Mouse (Mus musculus): Measurements from ENCODE around the gene Gna11. TPM values are rescaled to one million over a fixed set of nuclear protein-coding genes. Genes with fewer than 3 reads are reported as not detected.
A peak's percentile ranks its signal among the peaks of the same experiment; 100 is the strongest.

Gene Gna11
- total and polyA plus RNA-seq, 2 experiments from 2014 or later: 114 to 126 TPM

DNA sequence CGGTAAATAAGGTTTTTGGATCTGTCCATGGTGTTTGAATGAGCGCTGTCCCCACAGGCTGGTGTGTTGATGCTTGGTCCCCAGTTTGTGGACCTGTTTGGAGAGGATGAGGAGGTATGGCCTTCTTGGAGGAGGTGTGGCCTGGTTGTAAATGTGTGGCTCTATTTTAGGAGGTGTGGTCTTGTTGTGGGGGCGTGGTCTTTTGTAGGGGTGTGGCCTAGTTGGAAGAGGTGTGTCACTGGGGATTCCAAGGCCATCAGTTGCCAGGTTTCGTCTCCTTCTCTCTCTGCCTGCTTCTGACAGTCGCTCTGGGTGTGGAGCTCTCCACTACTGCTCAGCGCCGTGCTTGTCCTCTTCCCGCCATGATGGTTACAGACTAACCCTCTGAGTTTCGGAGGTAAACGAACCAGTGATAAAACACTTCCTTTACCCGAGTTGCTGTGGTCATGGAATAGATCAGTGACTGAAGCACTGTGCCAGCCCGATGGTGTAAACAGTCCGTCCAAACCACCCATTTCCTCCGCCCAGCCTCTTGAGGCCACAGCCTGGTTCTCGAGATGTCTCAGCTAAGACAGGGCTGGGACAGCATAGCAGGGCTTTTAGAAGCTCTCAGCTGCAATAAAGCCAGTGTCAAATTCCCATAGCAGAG is 39.9 kb downstream of the Gna11 start:
- no peak for ATAC-seq
- 83% methylated on average over 15 of the region's 15 CpGs for WGBS
- Histone ChIP-seq H3K4me1 (ENCODE audit: insufficient read depth) (no peaks in the 10 kb centered on the region), H3K27me3 (ENCODE audit: insufficient read depth, low read length) (peaks cover 2% of the 10 kb centered on the region), H3K9me3 (ENCODE audit: low read length) (no peaks in the 10 kb centered on the region), H3K9ac (no peak overlapping the region), H3K4me2 (ENCODE audit: low read depth) (no peak overlapping the region), H3K4me3 (ENCODE audit: low read depth, low read length) (no peak overlapping the region), H3K36me3 (ENCODE audit: insufficient read depth) (no peaks in the 10 kb centered on the region), H3K27ac (ENCODE audit: low read depth, low read length) (no peak overlapping the region)
- TF ChIP-seq CTCF (IDR thresholded peaks at IDR 0.05; ENCODE audit: low read depth): no peak
- no peak for DNase-seq

DNA sequence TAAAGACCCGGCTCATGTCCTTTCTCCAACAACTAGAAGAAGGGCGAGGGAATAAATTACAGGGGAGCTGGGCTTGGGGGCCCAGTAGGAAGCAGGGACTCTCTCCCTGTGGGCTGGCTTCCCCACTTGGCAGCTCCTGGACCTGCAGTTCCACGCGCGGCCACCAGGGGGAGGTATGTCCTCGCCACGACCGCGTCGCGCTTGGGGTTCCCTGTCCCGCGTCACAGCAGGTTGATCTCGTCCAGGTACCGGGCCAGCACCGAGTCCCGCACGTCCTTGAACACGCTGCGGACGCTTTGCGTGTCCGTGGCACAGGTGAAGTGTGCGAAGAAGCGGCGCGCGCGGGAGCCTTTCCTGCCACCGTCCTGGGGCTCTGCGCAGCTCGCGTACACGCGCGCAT is 42.3 kb downstream of the Gna11 start:
- Histone ChIP-seq H3K4me1 (ENCODE audit: insufficient read depth) (no peaks in the 10 kb centered on the region), H3K9me3 (ENCODE audit: low read length) (no peaks in the 10 kb centered on the region), H3K36me3 (ENCODE audit: insufficient read depth) (no peaks in the 10 kb centered on the region), H3K4me2 (ENCODE audit: low read depth) (peak overlapping the region; percentile 55), H3K27ac (ENCODE audit: low read depth, low read length) (no peak overlapping the region), H3K9ac (peak overlapping the region; percentile 45), H3K4me3 (ENCODE audit: low read depth, low read length) (peak overlapping the region; percentile 37), H3K27me3 (ENCODE audit: insufficient read depth, low read length) (peaks cover 2% of the 10 kb centered on the region)
- peak; percentile 100 for TF ChIP-seq CTCF (IDR thresholded peaks at IDR 0.05; ENCODE audit: low read depth)
- WGBS: 11% methylated on average over 36 of the region's 36 CpGs
- peak; percentile 74 for ATAC-seq
- peak; percentile 90 for DNase-seq

DNA sequence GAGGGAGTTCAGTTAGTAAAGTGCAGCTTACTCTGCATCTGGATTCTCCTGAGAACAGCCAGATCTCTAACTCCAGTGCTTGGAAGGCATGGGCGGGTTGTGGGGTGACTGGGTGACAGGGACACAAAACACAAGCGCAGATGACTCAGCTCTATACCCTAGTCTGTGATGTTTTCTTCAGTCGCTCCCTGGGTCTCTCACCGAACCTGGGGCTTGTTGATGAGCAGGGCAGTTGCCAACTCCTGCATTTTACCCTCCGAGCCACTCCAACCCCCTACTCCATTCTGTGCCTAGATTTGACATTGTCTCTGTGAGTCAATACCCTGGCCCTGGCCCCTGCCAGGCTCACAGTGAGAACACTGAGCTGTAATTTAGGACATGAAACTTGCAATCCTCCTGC is 43.1 kb downstream of the Gna11 start:
- Histone ChIP-seq H3K9ac (no peak overlapping the region), H3K4me1 (ENCODE audit: insufficient read depth) (0 out of 2 replicates have a peak, but pooled peaks cover 3% of the 10 kb centered on the region), H3K9me3 (ENCODE audit: low read length) (no peaks in the 10 kb centered on the region), H3K4me3 (ENCODE audit: low read depth, low read length) (no peak overlapping the region), H3K27ac (ENCODE audit: low read depth, low read length) (no peak overlapping the region), H3K27me3 (ENCODE audit: insufficient read depth, low read length) (peaks cover 2% of the 10 kb centered on the region), H3K4me2 (ENCODE audit: low read depth) (no peak overlapping the region), H3K36me3 (ENCODE audit: insufficient read depth) (no peaks in the 10 kb centered on the region)
- no peak for TF ChIP-seq CTCF (IDR thresholded peaks at IDR 0.05; ENCODE audit: low read depth)
- DNase-seq: no peak
- ATAC-seq: no peak
- WGBS: 84% methylated on average over 5 of the region's 5 CpGs

DNA sequence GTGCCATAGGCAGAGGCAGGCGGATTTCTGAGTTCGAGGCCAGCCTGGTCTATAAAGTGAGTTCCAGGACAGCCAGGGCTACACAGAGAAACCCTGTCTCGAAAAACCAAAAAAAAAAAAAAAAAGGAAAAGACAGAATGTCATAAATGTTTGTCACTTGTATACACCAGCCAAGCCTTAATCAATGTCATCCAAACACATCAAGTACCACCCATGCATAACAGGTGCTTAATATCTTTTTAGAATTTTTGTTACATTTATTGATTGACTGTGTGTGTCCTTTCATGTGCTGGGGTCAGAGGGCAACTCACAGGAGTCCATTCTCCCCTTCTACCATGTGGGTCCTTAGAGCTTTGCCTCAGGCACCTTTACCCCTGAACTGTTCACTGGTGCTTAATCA is 45.0 kb downstream of the Gna11 start, which contains the start of gene S1pr4:
S1pr4 (minus strand) TSS at position 101 of the 400 bp plus-strand sequence.
- DNase-seq (no peak), ATAC-seq (no peak)
- Histone ChIP-seq H3K4me2 (ENCODE audit: low read depth) (no peak within 1 kb of the TSS), H3K9ac (no peak within 1 kb of the TSS), H3K36me3 (ENCODE audit: insufficient read depth) (no peaks in the 10 kb centered on the region), H3K27me3 (ENCODE audit: insufficient read depth, low read length) (peaks cover 2% of the 10 kb centered on the region), H3K27ac (ENCODE audit: low read depth, low read length) (no peak within 1 kb of the TSS), H3K4me3 (ENCODE audit: low read depth, low read length) (no peak within 1 kb of the TSS), H3K9me3 (ENCODE audit: low read length) (no peaks in the 10 kb centered on the region), H3K4me1 (ENCODE audit: insufficient read depth) (peaks cover 9% of the 10 kb centered on the region)
- no peak for TF ChIP-seq CTCF (IDR thresholded peaks at IDR 0.05; ENCODE audit: low read depth)
- 88% methylated on average over 3 of the region's 3 CpGs for WGBS

DNA sequence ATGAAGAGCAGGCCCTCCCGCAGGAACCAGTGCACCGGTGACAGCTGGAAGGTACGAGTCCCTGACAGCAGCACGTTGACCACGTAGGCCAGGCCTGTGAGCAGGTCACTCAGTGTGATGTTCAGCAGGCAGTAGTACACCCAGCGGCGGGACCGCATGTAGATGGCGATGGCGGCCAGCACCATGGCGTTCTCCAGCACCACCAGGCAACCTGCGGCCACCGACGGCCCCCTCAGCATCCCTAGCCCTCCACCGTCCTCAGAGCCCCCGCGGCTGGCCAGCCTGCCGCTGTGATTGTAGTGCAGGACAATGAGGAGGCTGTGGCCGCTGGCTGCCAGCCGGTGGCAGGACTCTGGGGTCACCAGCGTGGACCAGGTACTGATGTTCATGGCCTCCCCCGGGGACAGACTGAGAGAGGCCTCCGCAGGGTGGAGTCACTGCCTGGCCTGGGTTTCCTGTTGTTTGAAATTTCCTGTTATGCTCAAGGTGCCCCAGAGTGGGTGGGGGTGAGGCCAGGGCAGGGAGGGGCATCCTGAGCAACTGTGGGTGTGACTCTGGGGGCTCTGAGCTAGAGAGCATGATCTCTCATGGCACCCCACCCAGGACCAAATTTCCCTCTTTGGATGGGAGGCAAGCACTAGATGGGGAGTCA is 45.6 kb downstream of the Gna11 start:
- WGBS: 87% methylated on average over 23 of the region's 23 CpGs
- Histone ChIP-seq H3K9me3 (ENCODE audit: low read length) (no peaks in the 10 kb centered on the region), H3K9ac (no peak overlapping the region), H3K27me3 (ENCODE audit: insufficient read depth, low read length) (peaks cover 2% of the 10 kb centered on the region), H3K36me3 (ENCODE audit: insufficient read depth) (no peaks in the 10 kb centered on the region), H3K4me1 (ENCODE audit: insufficient read depth) (peaks cover 14% of the 10 kb centered on the region), H3K4me3 (ENCODE audit: low read depth, low read length) (no peak overlapping the region), H3K27ac (ENCODE audit: low read depth, low read length) (no peak overlapping the region), H3K4me2 (ENCODE audit: low read depth) (no peak overlapping the region)
- no peak for ATAC-seq
- TF ChIP-seq CTCF (IDR thresholded peaks at IDR 0.05; ENCODE audit: low read depth): no peak
- DNase-seq: no peak

DNA sequence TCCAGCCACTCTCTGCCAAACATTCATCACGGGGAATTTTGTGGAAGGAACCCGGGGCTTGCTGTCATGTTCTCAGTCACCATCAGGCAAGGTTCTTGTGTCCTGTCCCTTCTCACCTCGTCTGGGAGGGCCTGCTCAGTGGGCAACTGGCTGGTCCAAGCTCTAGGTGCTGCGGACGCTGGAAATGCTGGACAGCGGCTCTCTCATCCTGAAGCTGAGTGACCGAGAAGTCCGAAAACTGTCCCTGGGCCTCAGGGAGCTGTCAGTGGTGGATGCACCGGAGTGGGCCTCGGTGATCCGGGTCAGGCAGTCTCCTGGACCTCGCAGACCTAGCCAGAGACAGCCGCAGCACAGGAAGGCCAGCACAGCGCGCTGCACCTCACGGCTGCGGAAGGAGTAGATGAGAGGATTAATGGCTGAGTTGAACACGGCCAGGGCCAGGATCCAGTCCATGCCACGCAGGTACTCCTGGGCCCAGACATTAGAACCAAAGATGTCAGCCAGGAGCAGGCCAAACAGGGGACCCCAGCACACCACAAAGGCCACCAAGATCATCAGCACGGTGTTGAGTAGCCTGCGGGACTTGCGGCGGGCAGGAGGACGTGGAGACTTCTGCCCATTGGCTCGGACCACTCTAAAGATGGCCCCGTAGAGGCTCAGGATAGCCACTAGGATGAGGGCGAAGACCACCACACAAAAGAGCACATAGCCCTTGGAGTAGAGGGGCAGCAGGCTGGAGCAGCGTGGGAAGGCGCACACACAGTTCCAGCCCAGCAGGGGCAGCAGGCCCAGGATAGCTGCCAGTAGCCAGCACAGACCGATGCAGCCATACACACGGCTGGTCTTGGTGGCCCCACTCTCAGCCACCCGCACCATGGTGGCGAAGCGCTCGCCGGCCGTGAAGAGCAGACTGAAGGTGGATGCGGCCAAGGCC is 46.4 kb downstream of the Gna11 start:
- H3K27me3 ChIP-seq (ENCODE audit: insufficient read depth, low read length): no peaks in the 10 kb centered on the region; the same call in 1 of the 2 replicates
- WGBS: 87% methylated on average over 38 of the region's 38 CpGs
- no peaks in the 10 kb centered on the region for H3K36me3 ChIP-seq (ENCODE audit: insufficient read depth)
- H3K9ac ChIP-seq: no peak overlapping the region
- no peak for ATAC-seq
- no peak overlapping the region for H3K27ac ChIP-seq (ENCODE audit: low read depth, low read length)
- H3K4me3 ChIP-seq (ENCODE audit: low read depth, low read length): no peak overlapping the region
- no peak for DNase-seq
- TF ChIP-seq CTCF (IDR thresholded peaks at IDR 0.05; ENCODE audit: low read depth): peak; percentile 38
- no peaks in the 10 kb centered on the region for H3K9me3 ChIP-seq (ENCODE audit: low read length)
- H3K4me2 ChIP-seq (ENCODE audit: low read depth): no peak overlapping the region
- peaks cover 14% of the 10 kb centered on the region for H3K4me1 ChIP-seq (ENCODE audit: insufficient read depth)

All from forebrain, postnatal 0 days (tissue).